Mouse (Mus musculus) liver, embryonic 13.5 days (tissue): ENCODE measurements at regions not wholly inside any gene's neighbourhood (a gene's known extent, or its start where the extent isn't known, plus 50 kb on each side); places are given as distances from the start of the nearest gene placed in this dataset.

ENCODE experiments used
- ATAC-seq: fragments of 200-750 bp; cut with Nextera tagmentation; 2 replicates; pipeline ENCODE4 v1.8.0; 2017; ENCODE audit warnings: low read depth, mild to moderate bottlenecking, moderate number of reproducible peaks, moderate library complexity
- DNase-seq: peaks from one replicate; pipeline ENCODE4 v3.0.0; 2022
- H3K27ac ChIP-seq: fragments of 300-500 bp; sonication (generic); 2 replicates; pipeline ENCODE4 v1.5.1; 2015; ENCODE audit warnings: moderate library complexity, mild to moderate bottlenecking, inconsistent platforms
- H3K27me3 ChIP-seq: fragments of 300-500 bp; sonication (generic); 2 replicates; pipeline ENCODE4 v1.6.1; 2015; ENCODE audit warnings: mild to moderate bottlenecking, inconsistent platforms
- H3K36me3 ChIP-seq: fragments of 300-500 bp; sonication (generic); 2 replicates; pipeline ENCODE4 v1.6.1; 2015; ENCODE audit warnings: mild to moderate bottlenecking, inconsistent platforms
- H3K4me1 ChIP-seq: fragments of 300-500 bp; sonication (generic); replicated peaks from 2 replicates; pipeline ENCODE4 v1.6.1; 2015; ENCODE audit warnings: inconsistent platforms
- H3K4me2 ChIP-seq: fragments of 300-500 bp; sonication (generic); 2 replicates; pipeline ENCODE4 v1.6.1; 2015; ENCODE audit warnings: inconsistent platforms, mild to moderate bottlenecking, moderate library complexity
- H3K4me3 ChIP-seq: fragments of 300-500 bp; sonication (generic); replicated peaks from 2 replicates; pipeline ENCODE4 v1.5.1; 2015; ENCODE audit warnings: mild to moderate bottlenecking, inconsistent platforms
- H3K9ac ChIP-seq: fragments of 300-500 bp; sonication (generic); 2 replicates; pipeline ENCODE4 v1.6.1; 2015; ENCODE audit warnings: mild to moderate bottlenecking, inconsistent platforms
- H3K9me3 ChIP-seq: fragments of 300-500 bp; sonication (generic); replicated peaks from 2 replicates; pipeline ENCODE4 v1.6.1; 2016; ENCODE audit warnings: inconsistent platforms
- WGBS: fragments of 180-500 bp; shearing (Covaris S2); methylation state at CpG from one replicate; pipeline ENCODE4 v1.1.7; 2015; ENCODE audit not compliant: insufficient replicate concordance; 5-methylcytosine and 5-hydroxymethylcytosine counted together

DNA sequence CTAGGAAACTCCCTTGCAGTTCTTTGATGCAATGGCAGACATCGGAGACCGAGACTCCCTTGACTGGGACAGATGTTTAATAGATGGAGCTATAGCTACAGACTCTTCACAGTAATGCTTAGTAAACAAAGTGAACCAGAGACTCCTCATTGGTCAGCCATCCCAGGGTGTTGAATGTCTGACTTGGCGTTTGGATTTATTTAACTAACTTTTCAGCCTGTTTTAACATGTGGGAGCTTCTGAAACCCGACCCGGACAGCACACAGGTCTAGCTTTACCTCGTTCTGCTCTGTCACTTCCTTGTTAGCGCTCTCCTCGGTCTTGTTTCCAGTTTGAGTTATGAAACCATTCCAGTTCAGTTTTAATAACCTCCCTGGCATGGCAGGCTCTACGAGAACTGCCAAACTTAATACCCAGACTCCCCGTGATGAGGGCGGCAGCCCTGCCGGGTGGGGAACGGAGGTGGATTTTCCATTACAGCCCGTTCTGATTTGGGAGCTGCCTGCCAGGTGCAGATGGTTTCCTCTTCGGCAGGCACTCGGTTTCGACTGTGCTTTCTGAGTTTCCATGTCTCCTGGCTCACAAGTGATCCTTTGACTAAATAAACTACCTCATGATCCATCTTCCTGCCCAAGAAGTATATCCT, 147.9 kb upstream of the Rnaseh2b start:
- WGBS: 66% methylated on average over 17 of the region's 17 CpGs
- Histone ChIP-seq H3K27ac (no peak overlapping the region), H3K9me3 (no peaks in the 10 kb centered on the region), H3K4me1 (no peaks in the 10 kb centered on the region), H3K36me3 (no peaks in the 10 kb centered on the region), H3K4me3 (no peak overlapping the region), H3K27me3 (no peaks in the 10 kb centered on the region), H3K9ac (no peak overlapping the region), H3K4me2 (no peak overlapping the region)
- DNase-seq (no peak), ATAC-seq (no peak)

- no peaks in the 10 kb centered on the region for H3K36me3 ChIP-seq
- DNase-seq: no peak
- H3K4me1 ChIP-seq: no peaks in the 10 kb centered on the region
- no peak overlapping the region for H3K9ac ChIP-seq
- H3K9me3 ChIP-seq: no peaks in the 10 kb centered on the region
- H3K4me3 ChIP-seq: no peak overlapping the region
- no peak overlapping the region for H3K27ac ChIP-seq
- no peaks in the 10 kb centered on the region for H3K27me3 ChIP-seq
- 63% methylated on average over 7 of the region's 7 CpGs for WGBS
- ATAC-seq: no peak
- no peak overlapping the region for H3K4me2 ChIP-seq
These were observed 135.2 kb upstream of the Rnaseh2b start for GRCm38 (mm10) chr14:62157038-62157716.

DNA sequence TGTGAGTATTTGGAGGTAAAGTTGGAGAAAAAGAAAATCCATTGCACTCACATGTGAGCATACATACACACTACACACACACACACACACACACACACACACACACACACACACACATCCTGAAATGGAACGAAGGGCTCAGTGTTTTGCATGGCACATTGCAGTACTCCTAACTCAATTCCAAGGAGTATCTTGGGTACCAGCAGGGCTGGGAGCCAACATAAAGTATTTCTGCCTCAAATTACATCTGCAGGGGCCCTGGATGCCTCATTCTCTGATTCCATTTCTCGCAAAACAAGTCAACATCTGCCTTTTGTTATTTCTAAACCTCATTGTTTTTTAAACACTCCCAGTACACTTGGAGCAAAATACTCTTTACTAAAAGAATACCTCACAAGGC, 132.7 kb upstream of the Rnaseh2b start:
- WGBS: 56% methylated on average over 2 of the region's 2 CpGs
- no peak overlapping the region for H3K4me3 ChIP-seq
- H3K27me3 ChIP-seq: no peaks in the 10 kb centered on the region
- no peak overlapping the region for H3K4me2 ChIP-seq
- no peaks in the 10 kb centered on the region for H3K4me1 ChIP-seq
- no peak overlapping the region for H3K27ac ChIP-seq
- ATAC-seq (no peak), DNase-seq (no peak)
- H3K9me3 ChIP-seq: no peaks in the 10 kb centered on the region
- no peak overlapping the region for H3K9ac ChIP-seq
- no peaks in the 10 kb centered on the region for H3K36me3 ChIP-seq

- Histone ChIP-seq H3K4me2 (no peak overlapping the region), H3K36me3 (no peaks in the 10 kb centered on the region), H3K27ac (no peak overlapping the region), H3K9me3 (no peaks in the 10 kb centered on the region), H3K9ac (no peak overlapping the region), H3K4me1 (no peaks in the 10 kb centered on the region), H3K4me3 (no peak overlapping the region), H3K27me3 (no peaks in the 10 kb centered on the region)
- ATAC-seq (no peak), DNase-seq (no peak)
- 44% methylated on average over 12 of the region's 12 CpGs for WGBS
These were observed 129.1 kb upstream of the Rnaseh2b start for GRCm38 (mm10) chr14:62163120-62163796.

DNA sequence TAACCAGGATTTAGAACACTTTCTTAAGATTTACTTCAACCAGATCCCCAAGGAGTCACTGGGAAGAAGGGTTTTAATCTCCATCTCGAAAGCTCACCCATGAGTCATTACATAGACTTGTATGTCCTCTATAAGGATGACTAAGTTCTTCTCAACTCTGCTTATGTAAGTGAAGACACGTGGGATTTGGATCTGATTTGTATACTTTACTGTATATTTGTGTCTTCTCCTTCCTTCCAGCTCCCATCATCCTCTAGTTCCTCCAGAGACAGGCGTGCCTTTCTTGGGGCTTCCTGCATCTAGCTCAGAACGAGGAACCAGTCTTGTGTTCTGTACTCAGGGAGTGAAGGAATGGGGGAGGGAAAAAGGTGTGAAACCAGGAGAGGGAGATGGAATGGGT, 127.5 kb upstream of the Rnaseh2b start:
- Histone ChIP-seq H3K36me3 (no peaks in the 10 kb centered on the region), H3K9ac (no peak overlapping the region), H3K27me3 (no peaks in the 10 kb centered on the region), H3K4me3 (no peak overlapping the region), H3K4me1 (no peaks in the 10 kb centered on the region), H3K9me3 (no peaks in the 10 kb centered on the region), H3K27ac (no peak overlapping the region), H3K4me2 (no peak overlapping the region)
- 36% methylated on average over 4 of the region's 4 CpGs for WGBS
- no peak for ATAC-seq
- DNase-seq: no peak

GRCm38 (mm10) chr14:62166006-62166405, 126.4 kb upstream of the Rnaseh2b start:
- Histone ChIP-seq H3K9me3 (no peaks in the 10 kb centered on the region), H3K9ac (no peak overlapping the region), H3K4me1 (no peaks in the 10 kb centered on the region), H3K4me2 (no peak overlapping the region), H3K27me3 (no peaks in the 10 kb centered on the region), H3K27ac (no peak overlapping the region), H3K4me3 (no peak overlapping the region), H3K36me3 (no peaks in the 10 kb centered on the region)
- no peak for DNase-seq
- ATAC-seq: no peak
- WGBS: 34% methylated on average over 1 of the region's 1 CpGs

DNA sequence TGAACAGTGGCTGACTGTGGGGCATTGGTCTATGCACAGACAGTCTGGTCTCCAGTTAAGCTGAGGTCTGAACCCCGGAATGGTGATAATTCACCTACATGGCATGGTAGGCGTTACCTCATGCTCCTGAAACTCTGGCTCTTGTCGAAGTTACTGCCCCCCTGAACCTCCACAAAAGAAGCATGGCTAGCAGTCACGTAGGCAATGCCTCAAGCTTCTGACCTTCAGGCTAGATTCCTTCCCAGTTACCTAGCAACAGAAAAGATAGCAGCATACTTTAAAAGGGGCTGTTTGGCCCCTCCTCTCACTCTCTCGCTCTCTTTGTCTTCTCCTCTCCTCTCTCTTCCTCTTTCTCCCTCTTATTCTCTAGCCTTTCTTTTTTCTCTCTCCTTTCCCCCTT, 125.8 kb upstream of the Rnaseh2b start:
- Histone ChIP-seq H3K27me3 (no peaks in the 10 kb centered on the region), H3K9me3 (no peaks in the 10 kb centered on the region), H3K27ac (no peak overlapping the region), H3K36me3 (no peaks in the 10 kb centered on the region), H3K9ac (no peak overlapping the region), H3K4me1 (no peaks in the 10 kb centered on the region), H3K4me2 (no peak overlapping the region), H3K4me3 (no peak overlapping the region)
- ATAC-seq (no peak), DNase-seq (no peak)
- 39% methylated on average over 5 of the region's 5 CpGs for WGBS

DNA sequence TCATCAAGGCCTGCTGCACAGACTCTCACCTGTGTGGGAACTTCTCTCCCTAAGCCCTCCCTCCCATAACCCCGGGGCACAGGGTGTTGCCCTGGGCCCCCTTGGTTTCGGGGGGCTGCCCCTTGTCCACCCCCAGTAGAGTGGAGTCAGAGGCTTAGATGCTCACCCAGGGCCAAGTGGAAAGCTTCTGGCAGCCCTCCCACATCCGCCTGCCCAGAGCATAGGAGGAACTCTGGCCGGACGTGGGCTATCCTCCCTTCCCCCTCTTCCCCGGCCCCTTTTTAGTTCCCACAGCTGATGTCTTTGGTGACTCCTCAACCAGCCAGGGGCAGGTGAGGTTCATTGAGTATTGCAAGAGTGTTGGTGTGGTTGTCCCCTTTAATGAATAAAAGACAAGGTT, 125.3 kb upstream of the Rnaseh2b start:
- no peak overlapping the region for H3K4me3 ChIP-seq
- H3K36me3 ChIP-seq: no peaks in the 10 kb centered on the region
- no peaks in the 10 kb centered on the region for H3K9me3 ChIP-seq
- H3K4me1 ChIP-seq: no peaks in the 10 kb centered on the region
- WGBS: 29% methylated on average over 6 of the region's 6 CpGs
- H3K9ac ChIP-seq: no peak overlapping the region
- H3K27ac ChIP-seq: no peak overlapping the region
- no peak overlapping the region for H3K4me2 ChIP-seq
- H3K27me3 ChIP-seq: no peaks in the 10 kb centered on the region
- ATAC-seq (no peak), DNase-seq (no peak)

DNA sequence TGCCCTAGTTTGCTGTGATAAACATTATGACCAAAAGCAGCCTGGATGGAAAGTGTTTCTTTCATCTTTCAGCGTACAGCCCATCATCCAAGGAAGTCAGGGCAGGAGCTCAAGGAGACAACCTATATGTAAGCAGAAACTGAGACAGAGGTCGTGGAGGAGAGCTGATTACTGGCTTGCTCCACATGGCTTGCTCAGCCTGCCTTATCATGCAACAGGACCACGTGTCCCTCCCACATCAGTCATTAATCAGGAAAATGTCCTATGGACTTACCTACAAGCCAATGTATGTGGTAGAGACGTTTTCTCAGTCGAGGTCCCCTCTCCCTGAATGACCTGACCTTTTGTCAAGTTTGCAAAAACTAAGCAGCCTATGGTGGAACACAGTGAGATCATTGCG, 123.7 kb upstream of the Rnaseh2b start:
- Histone ChIP-seq H3K9ac (no peak overlapping the region), H3K4me3 (no peak overlapping the region), H3K4me1 (no peaks in the 10 kb centered on the region), H3K9me3 (no peaks in the 10 kb centered on the region), H3K4me2 (no peak overlapping the region), H3K36me3 (no peaks in the 10 kb centered on the region), H3K27me3 (no peaks in the 10 kb centered on the region), H3K27ac (no peak overlapping the region)
- no peak for DNase-seq
- 36% methylated on average over 6 of the region's 6 CpGs for WGBS
- ATAC-seq: no peak

GRCm38 (mm10) chr14:62170385-62170784, 122.0 kb upstream of the Rnaseh2b start:
- Histone ChIP-seq H3K4me2 (no peak overlapping the region), H3K36me3 (no peaks in the 10 kb centered on the region), H3K9me3 (no peaks in the 10 kb centered on the region), H3K27me3 (no peaks in the 10 kb centered on the region), H3K9ac (no peak overlapping the region), H3K27ac (no peak overlapping the region), H3K4me3 (no peak overlapping the region), H3K4me1 (no peaks in the 10 kb centered on the region)
- no peak for DNase-seq
- 48% methylated on average over 5 of the region's 5 CpGs for WGBS
- ATAC-seq: no peak

DNA sequence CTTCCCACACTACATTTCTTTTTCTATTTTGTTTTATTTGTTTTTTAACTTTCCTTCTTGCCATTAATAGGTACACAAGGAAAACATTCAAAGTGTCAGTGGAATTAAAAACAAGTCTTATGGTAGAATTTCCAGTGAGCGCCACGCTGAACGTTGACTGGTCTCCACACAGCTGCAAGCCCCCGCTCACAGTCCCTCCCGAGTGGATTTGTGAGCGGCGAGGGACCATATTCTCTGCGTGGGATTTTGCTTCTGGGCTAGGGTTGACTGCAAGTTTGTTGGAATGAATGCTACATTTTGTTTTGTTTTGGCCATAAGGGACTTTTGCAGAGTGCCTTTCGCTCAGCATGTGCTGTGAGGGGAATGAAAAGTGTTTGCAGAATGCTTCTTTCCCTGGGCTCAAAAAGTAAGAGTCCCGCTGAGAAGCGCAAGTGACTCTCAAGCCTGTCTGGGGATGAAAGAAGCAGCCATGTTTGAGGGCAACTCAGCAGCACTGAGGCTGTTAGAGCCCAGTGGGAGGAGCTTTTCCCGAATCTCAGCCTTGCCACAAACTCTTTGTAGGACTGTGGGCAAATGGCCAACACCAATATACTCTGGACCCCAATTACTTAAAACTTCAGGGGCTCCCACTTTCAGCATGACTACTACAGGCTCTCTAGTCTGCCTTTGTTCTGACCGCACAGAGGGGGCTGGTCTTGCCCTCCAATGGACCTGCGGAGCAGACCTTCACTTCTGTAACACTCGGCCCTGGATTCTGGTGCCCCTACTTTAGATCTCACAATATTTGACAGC, 120.9 kb upstream of the Rnaseh2b start:
- Histone ChIP-seq H3K4me3 (no peak overlapping the region), H3K36me3 (no peaks in the 10 kb centered on the region), H3K9me3 (no peaks in the 10 kb centered on the region), H3K27ac (no peak overlapping the region), H3K9ac (no peak overlapping the region), H3K4me2 (no peak overlapping the region), H3K27me3 (no peaks in the 10 kb centered on the region), H3K4me1 (no peaks in the 10 kb centered on the region)
- ATAC-seq: no peak
- WGBS: 69% methylated on average over 15 of the region's 15 CpGs
- no peak for DNase-seq
